Mouse (Mus musculus) testis, adult 2 months (tissue): ENCODE results near the gene Thoc3.

ENCODE experiments used
- CTCF ChIP-seq: fragments of 200-500 bp; IDR thresholded peaks from 2 replicates; pipeline ENCODE4 v1.5.1; 2012; ENCODE audit warnings: low read depth, mild to moderate bottlenecking, inconsistent platforms, low read length, moderate library complexity; ENCODE audit not compliant: control insufficient read depth, insufficient read depth, insufficient replicate concordance
- POLR2A ChIP-seq: fragments of 200-500 bp; IDR thresholded peaks from 2 replicates; pipeline ENCODE4 v1.6.1; 2012; ENCODE audit warnings: low read depth, mild to moderate bottlenecking, inconsistent platforms, low read length, moderate library complexity; ENCODE audit not compliant: control insufficient read depth

- TF ChIP-seq CTCF (no peak), POLR2A (no peak)
Measured at GRCm38 (mm10) chr13:54469012-54469354, 334 bp upstream of the Thoc3 start.
